Mouse (Mus musculus) erythroblast, embryonic 14.5 days (primary cell): ENCODE measurements around the gene Esr1.

Experiments used
- GATA1 ChIP-seq: IDR thresholded peaks from 2 replicates; pipeline ENCODE4 v1.6.1; 2012; ENCODE audit warnings: low read length, inconsistent platforms, mixed read lengths
- TAL1 ChIP-seq: IDR thresholded peaks from 3 replicates; pipeline ENCODE4 v1.6.1; 2012; ENCODE audit warnings: low read length, inconsistent platforms, mixed read lengths

DNA sequence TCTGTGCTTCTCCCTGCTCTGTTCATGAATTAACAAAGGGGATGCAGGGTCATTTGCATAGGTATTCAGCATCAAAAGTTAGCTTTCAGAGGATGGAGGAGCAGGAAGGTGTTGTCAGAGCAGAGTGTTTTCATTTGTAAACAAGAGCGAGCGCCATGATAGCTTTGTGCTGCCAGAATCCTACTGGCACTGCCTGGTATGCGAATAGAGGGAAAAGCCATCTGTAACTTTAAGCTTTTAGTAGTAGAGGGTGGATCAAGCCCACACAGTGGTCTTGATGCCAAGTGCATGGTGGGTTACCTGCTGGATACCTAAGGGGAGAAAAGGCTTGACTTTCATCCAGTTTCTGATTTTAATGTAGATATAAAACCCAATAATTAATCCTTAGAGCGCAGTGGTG, 40.1 kb upstream of the Esr1 start:
- TF ChIP-seq GATA1 (no peak), TAL1 (no peak)
